Mouse (Mus musculus): ENCODE results near the gene Gm1604a. TPM values are rescaled to one million over a fixed set of nuclear protein-coding genes. Genes with fewer than 3 reads are reported as not detected.
"Not testable (repeated sequence)": the region's sequence is repeated elsewhere in the genome, so short reads cannot be mapped to it uniquely, and the experiment has no call there.

Gene Gm1604a
- polyA plus RNA-seq, 1 experiment from 2014 or later: not detected

DNA sequence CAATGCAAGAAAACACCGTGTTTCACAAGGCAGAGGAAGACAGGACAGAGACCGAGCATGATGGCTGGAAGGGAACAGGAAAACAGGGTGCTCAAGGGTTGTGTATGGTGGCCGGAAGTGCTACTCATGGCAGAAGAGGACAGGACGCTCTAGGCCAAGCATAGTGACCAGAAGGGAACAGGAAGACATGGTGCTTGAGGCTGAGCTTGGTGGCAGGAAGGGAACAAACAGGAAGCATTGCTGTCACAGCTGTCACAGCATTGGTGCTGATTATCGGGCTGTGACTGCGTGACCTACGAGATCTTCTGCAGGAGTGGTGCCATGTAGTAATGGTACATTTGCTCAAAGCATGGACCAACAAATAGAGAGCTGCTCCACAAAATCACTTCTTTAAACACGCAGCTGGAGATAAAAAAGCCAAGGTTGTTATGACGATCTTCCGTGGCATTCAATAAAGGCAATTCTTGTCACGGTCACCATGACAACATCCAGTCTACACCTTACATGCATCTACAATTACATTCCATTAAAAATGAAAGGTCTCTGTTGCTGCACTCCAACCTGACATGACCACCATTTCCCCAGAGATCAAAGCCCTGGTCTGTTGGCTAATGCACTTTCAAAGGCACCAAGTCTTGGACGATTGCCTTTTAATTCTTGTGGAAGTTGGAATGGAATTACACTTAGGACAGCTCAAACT is 60.3 kb downstream of the Gm1604a start:
- not testable (repeated sequence) for H3K4me1 ChIP-seq (ENCODE audit: control insufficient read depth, insufficient read depth, low read length); ATAC-seq (ENCODE audit: low read depth)
- WGBS: no CpG with 5 or more reads among the region's 12 CpGs

DNA sequence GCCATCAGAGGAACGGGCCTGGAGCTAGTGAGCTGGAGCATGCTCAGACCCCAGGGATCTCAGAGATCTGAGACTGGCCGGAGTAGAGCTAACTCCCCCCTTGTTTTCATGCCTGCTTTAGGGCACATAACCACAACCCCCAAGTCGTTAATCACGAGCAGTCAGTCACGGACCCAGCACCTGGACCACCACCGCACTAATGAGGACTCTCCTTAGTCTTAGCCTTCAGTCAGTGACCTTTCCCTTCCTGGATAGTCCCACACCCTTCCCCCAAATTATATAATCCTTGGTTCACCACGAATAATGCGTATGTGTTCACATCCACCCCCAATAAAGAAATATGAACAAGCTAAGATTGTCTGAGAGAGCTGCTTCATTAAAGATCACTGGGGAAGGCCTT is 61.5 kb downstream of the Gm1604a start:
- H3K4me1 ChIP-seq (ENCODE audit: control insufficient read depth, insufficient read depth, low read length); H3K4me2 ChIP-seq (ENCODE audit: low read depth, low read length); H3K27ac ChIP-seq (replicated peaks; ENCODE audit: low read depth, low read length); H3K27me3 ChIP-seq (replicated peaks; ENCODE audit: control insufficient read depth, insufficient read depth, low read length); ATAC-seq (ENCODE audit: low read depth); H3K36me3 ChIP-seq (ENCODE audit: control insufficient read depth, insufficient read depth, low read length); H3K9me3 ChIP-seq (ENCODE audit: control insufficient read depth, low read length); DNase-seq (ENCODE audit: low spot score); H3K4me3 ChIP-seq (ENCODE audit: low read depth, low read length); H3K9ac ChIP-seq (ENCODE audit: low read depth, low read length): not testable (repeated sequence)
- 71% methylated on average over 6 of the region's 8 CpGs for WGBS

More for the DNA sequence above, 60.3 kb downstream of the Gm1604a start:
- not testable (repeated sequence) for H3K27ac ChIP-seq (replicated peaks; ENCODE audit: low read depth, low read length); H3K4me2 ChIP-seq (ENCODE audit: low read depth, low read length); H3K4me3 ChIP-seq (ENCODE audit: low read depth, low read length); H3K9me3 ChIP-seq (ENCODE audit: control insufficient read depth, low read length); H3K9ac ChIP-seq (ENCODE audit: low read depth, low read length); H3K36me3 ChIP-seq (ENCODE audit: control insufficient read depth, insufficient read depth, low read length); DNase-seq (ENCODE audit: low spot score); H3K27me3 ChIP-seq (replicated peaks; ENCODE audit: control insufficient read depth, insufficient read depth, low read length)

DNA sequence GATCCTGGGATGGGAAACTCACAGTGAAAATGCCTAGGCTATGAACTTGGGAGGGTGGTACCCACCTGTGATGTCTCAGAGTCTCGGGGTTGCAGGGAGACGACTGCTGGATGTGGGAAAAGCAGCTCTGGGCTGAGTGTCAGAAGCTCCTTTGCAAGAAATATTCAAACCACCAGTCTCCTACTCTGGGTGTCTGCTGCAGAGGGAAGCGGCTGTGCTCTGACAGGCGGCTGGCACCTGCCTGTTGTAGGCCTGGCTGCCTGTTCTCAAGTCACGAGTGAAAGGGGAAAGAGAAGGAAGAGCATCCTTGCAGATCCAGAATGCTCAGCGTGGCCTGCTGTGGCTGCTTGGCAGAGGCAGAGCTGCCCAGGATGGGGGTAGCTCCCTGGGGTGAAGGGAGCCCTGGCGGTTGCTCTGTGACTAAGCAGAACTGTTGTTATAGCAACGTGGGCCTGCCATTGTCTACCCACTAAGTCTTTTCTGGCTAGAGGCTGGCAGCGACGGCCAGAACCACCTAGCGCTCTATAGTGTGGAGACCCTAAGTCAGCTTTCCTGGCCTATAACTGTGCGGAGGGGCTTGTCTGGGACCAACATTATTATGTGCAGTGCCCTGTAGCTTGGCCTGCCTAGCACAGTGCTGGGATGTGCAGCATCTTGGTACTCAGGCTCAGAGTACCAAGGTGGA is 72.6 kb downstream of the Gm1604a start:
- not testable (repeated sequence) for H3K9me3 ChIP-seq (ENCODE audit: control insufficient read depth, low read length); H3K4me3 ChIP-seq (ENCODE audit: low read depth, low read length); H3K36me3 ChIP-seq (ENCODE audit: control insufficient read depth, insufficient read depth, low read length); H3K9ac ChIP-seq (ENCODE audit: low read depth, low read length); H3K4me2 ChIP-seq (ENCODE audit: low read depth, low read length); DNase-seq (ENCODE audit: low spot score); H3K27me3 ChIP-seq (replicated peaks; ENCODE audit: control insufficient read depth, insufficient read depth, low read length); H3K4me1 ChIP-seq (ENCODE audit: control insufficient read depth, insufficient read depth, low read length); H3K27ac ChIP-seq (replicated peaks; ENCODE audit: low read depth, low read length)
- ATAC-seq (ENCODE audit: low read depth): peak; percentile 65
- no CpG with 5 or more reads among the region's 12 CpGs for WGBS

DNA sequence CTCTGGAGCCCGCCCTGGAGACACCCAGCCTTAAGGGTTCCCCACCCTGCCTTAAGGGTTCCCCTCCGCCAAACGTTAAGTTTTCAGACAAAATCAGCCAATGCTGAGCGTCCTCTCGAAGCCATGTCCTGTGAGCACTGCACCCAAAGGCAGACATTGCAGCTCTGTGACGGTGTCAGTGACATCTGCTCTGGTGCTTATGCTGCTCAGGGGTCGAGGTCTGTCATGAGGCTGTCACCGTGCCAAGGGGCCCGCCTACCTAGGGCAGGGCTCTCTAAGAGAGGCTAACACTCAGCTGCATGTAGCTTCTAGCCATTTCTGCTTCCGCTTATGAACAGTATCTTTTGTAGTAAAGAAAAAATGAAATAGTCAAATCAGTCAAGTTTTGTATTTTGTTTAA is 73.7 kb downstream of the Gm1604a start:
- not testable (repeated sequence) for H3K4me1 ChIP-seq (ENCODE audit: control insufficient read depth, insufficient read depth, low read length); H3K9me3 ChIP-seq (ENCODE audit: control insufficient read depth, low read length); H3K27ac ChIP-seq (replicated peaks; ENCODE audit: low read depth, low read length); H3K4me3 ChIP-seq (ENCODE audit: low read depth, low read length); H3K36me3 ChIP-seq (ENCODE audit: control insufficient read depth, insufficient read depth, low read length); H3K27me3 ChIP-seq (replicated peaks; ENCODE audit: control insufficient read depth, insufficient read depth, low read length); DNase-seq (ENCODE audit: low spot score); ATAC-seq (ENCODE audit: low read depth); H3K9ac ChIP-seq (ENCODE audit: low read depth, low read length); H3K4me2 ChIP-seq (ENCODE audit: low read depth, low read length)
- 72% methylated on average over 4 of the region's 10 CpGs for WGBS

DNA sequence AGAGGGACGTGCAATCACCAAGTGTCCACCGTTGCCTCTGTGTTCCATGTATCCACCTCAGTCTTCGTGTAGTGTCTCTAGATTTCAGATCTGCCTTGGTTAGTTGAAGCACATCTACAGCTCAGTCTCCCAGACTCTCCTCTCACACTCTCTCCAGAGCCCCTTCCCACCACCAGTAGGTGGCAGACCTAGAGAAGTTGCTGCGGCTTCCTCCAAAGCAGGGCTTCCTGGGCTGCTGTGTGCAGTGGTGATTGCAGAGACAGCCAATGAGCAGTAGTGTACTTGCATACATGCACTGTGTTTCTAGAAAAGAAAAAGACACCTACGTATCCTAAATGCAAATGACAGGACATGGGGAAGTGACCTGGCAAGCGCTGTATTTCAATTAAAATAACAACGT is 77.6 kb downstream of the Gm1604a start:
- ATAC-seq (ENCODE audit: low read depth); H3K4me1 ChIP-seq (ENCODE audit: control insufficient read depth, insufficient read depth, low read length); H3K9ac ChIP-seq (ENCODE audit: low read depth, low read length); H3K27ac ChIP-seq (replicated peaks; ENCODE audit: low read depth, low read length); H3K9me3 ChIP-seq (ENCODE audit: control insufficient read depth, low read length); H3K27me3 ChIP-seq (replicated peaks; ENCODE audit: control insufficient read depth, insufficient read depth, low read length); H3K4me2 ChIP-seq (ENCODE audit: low read depth, low read length); H3K4me3 ChIP-seq (ENCODE audit: low read depth, low read length); H3K36me3 ChIP-seq (ENCODE audit: control insufficient read depth, insufficient read depth, low read length); DNase-seq (ENCODE audit: low spot score): not testable (repeated sequence)
- no CpG with 5 or more reads among the region's 7 CpGs for WGBS

DNA sequence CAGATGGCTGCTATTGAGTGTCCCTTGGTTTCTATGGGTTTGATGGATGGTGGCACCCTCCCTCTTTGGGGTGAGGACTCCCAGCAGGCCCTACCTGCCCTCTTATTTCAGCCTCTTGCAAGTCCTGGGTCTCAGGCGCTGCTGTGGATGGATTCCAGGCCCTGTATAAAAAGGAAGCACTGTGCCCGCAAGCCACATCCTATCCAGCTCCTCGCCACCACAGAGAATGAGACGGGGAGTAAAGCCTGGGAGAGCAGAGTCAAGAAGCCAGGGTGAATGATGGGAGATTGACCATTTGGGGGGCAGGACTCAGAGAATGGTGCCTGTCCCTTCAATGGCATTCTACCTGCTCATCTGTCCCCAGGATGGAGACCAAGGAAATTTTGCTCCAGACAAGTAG is 86.3 kb downstream of the Gm1604a start:
- not testable (repeated sequence) for H3K9ac ChIP-seq (ENCODE audit: low read depth, low read length); H3K4me3 ChIP-seq (ENCODE audit: low read depth, low read length); H3K4me2 ChIP-seq (ENCODE audit: low read depth, low read length); DNase-seq (ENCODE audit: low spot score); H3K4me1 ChIP-seq (ENCODE audit: control insufficient read depth, insufficient read depth, low read length); H3K9me3 ChIP-seq (ENCODE audit: control insufficient read depth, low read length); H3K27ac ChIP-seq (replicated peaks; ENCODE audit: low read depth, low read length); H3K27me3 ChIP-seq (replicated peaks; ENCODE audit: control insufficient read depth, insufficient read depth, low read length); H3K36me3 ChIP-seq (ENCODE audit: control insufficient read depth, insufficient read depth, low read length); ATAC-seq (ENCODE audit: low read depth)
- 73% methylated on average over 1 of the region's 4 CpGs for WGBS

DNA sequence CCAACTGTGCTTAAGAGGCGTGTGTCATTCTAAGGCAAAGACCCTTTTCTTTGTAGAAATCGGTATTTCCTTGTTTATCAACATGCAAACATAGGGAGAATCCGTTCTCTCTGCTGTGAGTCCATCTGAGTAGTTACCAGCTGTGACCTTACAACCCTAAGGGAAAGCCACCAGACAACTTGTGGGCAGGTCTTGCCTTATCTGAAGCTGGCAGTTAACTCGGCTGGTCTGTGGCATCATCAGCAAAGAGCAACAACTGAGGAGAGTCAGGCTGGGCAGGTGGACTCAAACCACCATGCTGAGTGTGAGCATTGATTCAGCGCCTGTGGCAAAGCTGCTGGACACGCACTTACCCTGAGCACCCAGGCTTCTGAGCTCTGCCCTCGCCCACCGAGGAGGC is 90.9 kb downstream of the Gm1604a start:
- not testable (repeated sequence) for H3K9me3 ChIP-seq (ENCODE audit: control insufficient read depth, low read length); H3K36me3 ChIP-seq (ENCODE audit: control insufficient read depth, insufficient read depth, low read length); H3K4me1 ChIP-seq (ENCODE audit: control insufficient read depth, insufficient read depth, low read length); H3K4me3 ChIP-seq (ENCODE audit: low read depth, low read length); H3K27ac ChIP-seq (replicated peaks; ENCODE audit: low read depth, low read length); ATAC-seq (ENCODE audit: low read depth); H3K27me3 ChIP-seq (replicated peaks; ENCODE audit: control insufficient read depth, insufficient read depth, low read length); H3K4me2 ChIP-seq (ENCODE audit: low read depth, low read length); H3K9ac ChIP-seq (ENCODE audit: low read depth, low read length); DNase-seq (ENCODE audit: low spot score)
- WGBS: 76% methylated on average over 5 of the region's 8 CpGs

DNA sequence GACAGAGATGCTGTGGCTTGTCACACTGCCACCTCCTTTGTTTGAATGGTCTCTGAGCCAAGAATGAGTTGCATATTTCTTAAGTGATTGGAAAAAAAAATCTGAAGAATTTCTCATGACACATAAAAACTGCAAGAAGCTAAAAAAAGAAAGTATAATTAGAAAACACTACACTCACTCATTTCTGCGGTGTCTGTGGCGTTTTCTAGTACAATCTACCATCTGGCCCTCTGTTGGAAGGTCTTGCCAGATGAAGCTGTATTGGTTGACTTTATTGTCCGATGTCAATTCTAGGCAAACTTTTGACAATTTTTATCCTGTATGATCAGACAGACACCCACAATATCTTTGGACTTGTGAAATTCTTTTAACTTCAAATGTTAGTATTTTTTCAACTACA is 95.5 kb downstream of the Gm1604a start:
- H3K36me3 ChIP-seq (ENCODE audit: control insufficient read depth, insufficient read depth, low read length); H3K9me3 ChIP-seq (ENCODE audit: control insufficient read depth, low read length); H3K27me3 ChIP-seq (replicated peaks; ENCODE audit: control insufficient read depth, insufficient read depth, low read length); DNase-seq (ENCODE audit: low spot score); H3K4me3 ChIP-seq (ENCODE audit: low read depth, low read length); H3K4me2 ChIP-seq (ENCODE audit: low read depth, low read length); ATAC-seq (ENCODE audit: low read depth); H3K4me1 ChIP-seq (ENCODE audit: control insufficient read depth, insufficient read depth, low read length); H3K9ac ChIP-seq (ENCODE audit: low read depth, low read length); H3K27ac ChIP-seq (replicated peaks; ENCODE audit: low read depth, low read length): not testable (repeated sequence)
- WGBS: 90% methylated on average over 3 of the region's 3 CpGs

DNA sequence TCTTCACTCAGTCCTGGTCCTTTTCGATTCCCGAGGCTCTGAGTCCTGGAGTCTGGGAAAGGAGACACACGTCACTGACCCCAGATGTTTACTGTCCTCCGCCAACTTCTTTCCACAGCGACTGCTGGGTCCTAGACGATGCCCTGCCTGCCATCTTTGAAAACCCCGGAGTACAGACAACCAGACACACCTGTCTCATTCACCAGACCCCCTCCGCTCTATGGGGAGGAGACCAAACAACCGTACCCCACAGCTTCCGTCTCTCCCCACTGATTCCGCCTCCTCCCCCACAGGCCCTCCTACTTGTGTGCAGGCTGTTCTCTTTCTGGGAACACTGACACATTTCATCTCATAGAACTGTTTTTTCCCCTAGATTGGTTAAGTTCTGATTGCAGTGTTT is 97.2 kb downstream of the Gm1604a start:
- H3K36me3 ChIP-seq (ENCODE audit: control insufficient read depth, insufficient read depth, low read length); H3K27me3 ChIP-seq (replicated peaks; ENCODE audit: control insufficient read depth, insufficient read depth, low read length); H3K4me1 ChIP-seq (ENCODE audit: control insufficient read depth, insufficient read depth, low read length); H3K4me3 ChIP-seq (ENCODE audit: low read depth, low read length); H3K9me3 ChIP-seq (ENCODE audit: control insufficient read depth, low read length); H3K27ac ChIP-seq (replicated peaks; ENCODE audit: low read depth, low read length); ATAC-seq (ENCODE audit: low read depth); DNase-seq (ENCODE audit: low spot score); H3K4me2 ChIP-seq (ENCODE audit: low read depth, low read length); H3K9ac ChIP-seq (ENCODE audit: low read depth, low read length): not testable (repeated sequence)
- WGBS: 77% methylated on average over 11 of the region's 11 CpGs

Measured in embryonic facial prominence, embryonic 14.5 days (tissue).